Mouse (Mus musculus) liver, embryonic 14.5 days (tissue): ENCODE measurements around the gene 4921501E09Rik.
"Not testable (repeated sequence)": the region's sequence is repeated elsewhere in the genome, so short reads cannot be mapped to it uniquely, and the experiment has no call there.

ENCODE experiments used
- CTCF ChIP-seq: IDR thresholded peaks from 2 replicates; pipeline ENCODE4 v1.5.1; 2016; ENCODE audit warnings: antibody characterized with exemption, low read depth, control low read depth
- EP300 ChIP-seq: IDR thresholded peaks from 2 replicates; pipeline ENCODE4 v1.6.1; 2016; ENCODE audit warnings: antibody characterized with exemption, low read depth

DNA sequence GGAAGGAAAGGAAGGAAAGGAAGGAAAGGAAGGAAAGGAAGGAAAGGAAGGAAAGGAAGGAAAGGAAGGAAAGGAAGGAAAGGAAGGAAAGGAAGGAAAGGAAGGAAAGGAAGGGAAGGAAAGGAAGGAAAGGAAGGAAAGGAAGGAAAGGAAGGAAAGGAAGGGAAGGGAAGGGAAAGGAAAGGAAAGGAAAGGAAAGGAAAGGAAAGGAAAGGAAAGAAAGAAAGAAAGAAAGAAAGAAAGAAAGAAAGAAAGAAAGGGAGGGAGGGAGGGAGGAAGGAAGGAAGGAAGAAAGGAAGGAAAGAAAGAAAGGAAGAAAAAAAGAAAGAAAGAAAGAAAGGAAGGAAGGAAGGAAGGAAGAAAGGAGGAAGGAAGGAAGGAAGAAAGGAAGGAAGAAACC, 47.4 kb downstream of the 4921501E09Rik start:
- not testable (repeated sequence) for TF ChIP-seq CTCF, EP300
